Mouse (Mus musculus) liver, adult 2 months (tissue): ENCODE results near the gene Foxr1. TPM values are rescaled to one million over a fixed set of nuclear protein-coding genes. Genes with fewer than 3 reads are reported as not detected.

ENCODE experiments used
- DNase-seq: peaks from one replicate; pipeline ENCODE4 v3.0.0-alpha.2; 2011; ENCODE audit warnings: low read depth, low spot score; ENCODE audit errors: extremely low read depth
- H3K27ac ChIP-seq: fragments of 200-500 bp; replicated peaks from 2 replicates; pipeline ENCODE4 v1.5.1; 2012; ENCODE audit warnings: low read depth, mild to moderate bottlenecking, control low read depth, inconsistent platforms, low read length; ENCODE audit not compliant: insufficient read depth
- H3K27me3 ChIP-seq: fragments of 200-500 bp; 2 replicates; pipeline ENCODE4 v1.6.1; 2012; ENCODE audit warnings: mild to moderate bottlenecking, moderate library complexity, low read length, inconsistent platforms; ENCODE audit not compliant: control insufficient read depth, insufficient read depth
- H3K36me3 ChIP-seq: fragments of 200-500 bp; 2 replicates; pipeline ENCODE4 v1.6.1; 2012; ENCODE audit warnings: low read length, inconsistent platforms; ENCODE audit not compliant: control insufficient read depth, insufficient read depth
- H3K4me1 ChIP-seq: fragments of 200-500 bp; 2 replicates; pipeline ENCODE4 v1.6.1; 2011; ENCODE audit warnings: low read length; ENCODE audit not compliant: control insufficient read depth, insufficient read depth
- H3K4me3 ChIP-seq: fragments of 200-500 bp; 2 replicates; pipeline ENCODE4 v1.5.1; 2011; ENCODE audit warnings: low read depth, mild to moderate bottlenecking, control low read depth, low read length, moderate library complexity; ENCODE audit not compliant: insufficient read depth
- H3K79me2 ChIP-seq: fragments of 200-500 bp; 2 replicates; pipeline ENCODE4 v1.6.1; 2012; ENCODE audit warnings: inconsistent platforms, mild to moderate bottlenecking, low read length, moderate library complexity; ENCODE audit not compliant: control insufficient read depth, insufficient read depth
- H3K9ac ChIP-seq: fragments of 200-500 bp; 2 replicates; pipeline ENCODE4 v1.6.1; 2012; ENCODE audit warnings: low read depth, mild to moderate bottlenecking, control low read depth, inconsistent platforms, low read length
- CTCF ChIP-seq: fragments of 200-500 bp; IDR thresholded peaks from 2 replicates; pipeline ENCODE4 v1.5.1; 2011; ENCODE audit warnings: low read depth, low read length, control low read depth
- POLR2A ChIP-seq: fragments of 200-500 bp; IDR thresholded peaks from 2 replicates; pipeline ENCODE4 v1.6.1; 2011; ENCODE audit warnings: low read length, control low read depth; ENCODE audit not compliant: insufficient read depth; ENCODE audit errors: extremely low read depth
- WGBS: fragments of 180-500 bp; shearing (Covaris S2); methylation state at CpG from one replicate; pipeline ENCODE4 v1.1.7; 2018; 5-methylcytosine and 5-hydroxymethylcytosine counted together
- polyA plus RNA-seq: library from polyadenylated mRNA; depleted of rRNA; stranded (reverse); fragments of >200 nt; gene quantifications from 2 replicates; pipeline ENCODE4 v1.2.3, GENCODE M21; 2012
- total RNA-seq: library from RNA; depleted of rRNA; stranded (reverse); fragments of >200 nt; gene quantifications from 2 replicates; pipeline ENCODE4 v1.2.3, GENCODE M21; 2014

The Foxr1 gene
- total and polyA plus RNA-seq, 2 experiments = not detected

GRCm38 (mm10) chr9:44407752-44408097, 33.2 kb downstream of the Foxr1 start:
- peaks cover 3% of the 10 kb centered on the region; the same call in 1 of the 2 replicates for H3K79me2 ChIP-seq
- no peak for TF ChIP-seq POLR2A
- TF ChIP-seq CTCF = no peak
- H3K27me3 ChIP-seq = no peaks in the 10 kb centered on the region
- DNase-seq = no peak
- peak overlapping the region; percentile 90 for H3K9ac ChIP-seq
- peak overlapping the region; percentile 59 for H3K27ac ChIP-seq
- WGBS = under 1% methylated on average over 24 of the region's 24 CpGs
- peak overlapping the region; percentile 93 for H3K4me3 ChIP-seq
- peaks cover 45% of the 10 kb centered on the region for H3K36me3 ChIP-seq
- H3K4me1 ChIP-seq = peaks cover 12% of the 10 kb centered on the region

- Histone ChIP-seq H3K9ac (peak within 1 kb of the TSS; percentile 90), H3K4me1 (peaks cover 13% of the 10 kb centered on the region), H3K36me3 (peaks cover 46% of the 10 kb centered on the region), H3K27ac (peak within 1 kb of the TSS; percentile 94), H3K27me3 (no peaks in the 10 kb centered on the region), H3K4me3 (peak within 1 kb of the TSS; percentile 93), H3K79me2 (peaks cover 3% of the 10 kb centered on the region; the same call in 1 of the 2 replicates)
- peak; percentile 90 for DNase-seq
- TF ChIP-seq CTCF (no peak), POLR2A (0 out of 2 replicates have a peak, but pooled peaks have one; percentile 61)
- under 1% methylated on average over 51 of the region's 51 CpGs for WGBS
Measured at GRCm38 (mm10) chr9:44406906-44407751, 33.8 kb downstream of the Foxr1 start, which contains the start of the genes Rps25 and Trappc4. Gene Rps25 (plus strand): TSS chr9:44407139. Gene Trappc4 (minus strand): TSS chr9:44407600.

- no peak overlapping the region for H3K4me3 ChIP-seq
- H3K79me2 ChIP-seq = peaks cover 3% of the 10 kb centered on the region; the same call in 1 of the 2 replicates
- H3K4me1 ChIP-seq = peaks cover 29% of the 10 kb centered on the region
- peaks cover 38% of the 10 kb centered on the region for H3K36me3 ChIP-seq
- TF ChIP-seq POLR2A (no peak), CTCF (no peak)
- peak overlapping the region; percentile 57 for H3K27ac ChIP-seq
- no peak overlapping the region for H3K9ac ChIP-seq
- 33% methylated on average over 3 of the region's 3 CpGs for WGBS
- DNase-seq = peak; percentile 75
- H3K27me3 ChIP-seq = no peaks in the 10 kb centered on the region
Measured at GRCm38 (mm10) chr9:44405011-44405410, 35.9 kb downstream of the Foxr1 start.

- no peak for TF ChIP-seq CTCF
- no peak for TF ChIP-seq POLR2A
- Histone ChIP-seq H3K27me3 (no peaks in the 10 kb centered on the region), H3K9ac (peak overlapping the region; percentile 94), H3K4me3 (no peak overlapping the region; the same call in 1 of the 2 replicates), H3K79me2 (peaks cover 13% of the 10 kb centered on the region), H3K4me1 (peaks cover 26% of the 10 kb centered on the region), H3K36me3 (peaks cover 27% of the 10 kb centered on the region), H3K27ac (peak overlapping the region; percentile 96)
- DNase-seq = peak; percentile 96
- WGBS = 26% methylated on average over 4 of the region's 4 CpGs
Measured at GRCm38 (mm10) chr9:44401081-44401480, 39.9 kb downstream of the Foxr1 start.

- Histone ChIP-seq H3K79me2 (peaks cover 13% of the 10 kb centered on the region), H3K27ac (peak overlapping the region; percentile 96), H3K36me3 (peaks cover 27% of the 10 kb centered on the region), H3K4me1 (peaks cover 23% of the 10 kb centered on the region), H3K4me3 (peak overlapping the region; percentile 95), H3K9ac (peak overlapping the region; percentile 94), H3K27me3 (no peaks in the 10 kb centered on the region)
- TF ChIP-seq POLR2A (peak; percentile 52; the same call in 1 of the 2 replicates), CTCF (no peak)
- peak; percentile 89 for DNase-seq
- 31% methylated on average over 6 of the region's 6 CpGs for WGBS
Measured at GRCm38 (mm10) chr9:44399795-44400114, 41.2 kb downstream of the Foxr1 start.
